Mouse (Mus musculus) small intestine, adult 2 months (tissue): ENCODE measurements around the gene Proser3.

ENCODE experiments used
- CTCF ChIP-seq: fragments of 200-500 bp; IDR thresholded peaks from 2 replicates; pipeline ENCODE4 v1.5.1; 2012; ENCODE audit warnings: low read depth, mild to moderate bottlenecking, control low read depth, inconsistent platforms, low read length, moderate library complexity, mixed read lengths; ENCODE audit not compliant: insufficient replicate concordance, insufficient read length; ENCODE audit errors: extremely low read depth
- POLR2A ChIP-seq: fragments of 200-500 bp; IDR thresholded peaks from 2 replicates; pipeline ENCODE4 v1.6.1; 2012; ENCODE audit warnings: low read depth, mild to moderate bottlenecking, control low read depth, inconsistent platforms, low read length, moderate library complexity

DNA sequence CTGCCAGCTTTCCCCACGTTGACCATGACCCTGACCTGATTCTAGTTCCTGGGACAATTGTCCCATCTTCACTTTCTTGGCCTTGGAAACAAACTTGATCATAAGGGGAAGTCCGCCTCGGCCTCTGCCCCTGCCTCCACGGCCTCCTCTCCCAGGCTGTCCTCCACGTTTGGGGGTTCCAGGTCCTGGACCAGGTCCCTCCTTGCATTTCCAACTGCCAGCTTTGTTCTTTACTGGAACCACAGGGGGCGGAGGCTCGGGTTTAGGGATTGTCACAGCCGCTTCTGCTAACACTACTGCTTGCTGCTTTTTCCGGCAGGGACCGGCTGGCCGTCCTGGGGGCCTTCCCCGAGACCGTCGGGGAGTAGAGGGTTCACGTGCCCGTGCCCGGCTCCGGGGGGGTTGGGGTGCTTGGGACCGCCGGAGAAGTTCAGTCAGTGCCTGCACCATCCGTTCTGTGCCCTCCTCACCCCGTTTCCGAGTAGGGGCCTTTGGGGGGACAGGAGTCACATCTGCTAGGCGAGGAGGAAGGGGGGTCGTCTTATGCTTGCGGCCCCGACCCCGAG is 34.4 kb upstream of the Proser3 start:
- TF ChIP-seq CTCF = no peak
- TF ChIP-seq POLR2A = no peak
